Mouse (Mus musculus) testis, adult 2 months (tissue): ENCODE data around the gene Spg7.
A peak's percentile ranks its signal among the peaks of the same experiment; 100 is the strongest.

Experiments used
- CTCF ChIP-seq: fragments of 200-500 bp; IDR thresholded peaks from 2 replicates; pipeline ENCODE4 v1.5.1; 2012; ENCODE audit warnings: low read depth, mild to moderate bottlenecking, inconsistent platforms, low read length, moderate library complexity; ENCODE audit not compliant: control insufficient read depth, insufficient read depth, insufficient replicate concordance
- POLR2A ChIP-seq: fragments of 200-500 bp; IDR thresholded peaks from 2 replicates; pipeline ENCODE4 v1.6.1; 2012; ENCODE audit warnings: low read depth, mild to moderate bottlenecking, inconsistent platforms, low read length, moderate library complexity; ENCODE audit not compliant: control insufficient read depth

GRCm38 (mm10) chr8:123101735-123102685 lies 39.3 kb downstream of the Spg7 start, which contains the start of gene Rpl13:
- TF ChIP-seq CTCF (no peak), POLR2A (peak; percentile 99)
